Mouse (Mus musculus) erythroblast, embryonic 14.5 days (primary cell): ENCODE data around the gene Ccdc70.
"Not testable (repeated sequence)": the region's sequence is repeated elsewhere in the genome, so short reads cannot be mapped to it uniquely, and the experiment has no call there.

Experiments
- GATA1 ChIP-seq: IDR thresholded peaks from 2 replicates; pipeline ENCODE4 v1.6.1; 2012; ENCODE audit warnings: low read length, inconsistent platforms, mixed read lengths
- TAL1 ChIP-seq: IDR thresholded peaks from 3 replicates; pipeline ENCODE4 v1.6.1; 2012; ENCODE audit warnings: low read length, inconsistent platforms, mixed read lengths

- not testable (repeated sequence) for TF ChIP-seq GATA1, TAL1
Observed at GRCm38 (mm10) chr8:21938052-21938451, 31.5 kb upstream of the Ccdc70 start, which contains the start of gene Defb35.
